Mouse (Mus musculus): ENCODE measurements around the gene Hes5. TPM values are rescaled to one million over a fixed set of nuclear protein-coding genes. Genes with fewer than 3 reads are reported as not detected.

Gene Hes5
- polyA plus RNA-seq, 1 experiment: 0.32 TPM

- no peak for DNase-seq (ENCODE audit: low read depth)
Observed at GRCm38 (mm10) chr4:154964581-154965235, 4.0 kb downstream of the Hes5 start.

GRCm38 (mm10) chr4:154965856-154966255 is 5.1 kb downstream of the Hes5 start:
- no peak for DNase-seq (ENCODE audit: low read depth)

GRCm38 (mm10) chr4:154967173-154967572 is 6.5 kb downstream of the Hes5 start:
- DNase-seq (ENCODE audit: low read depth): no peak

GRCm38 (mm10) chr4:154972546-154972945 is 11.8 kb downstream of the Hes5 start:
- DNase-seq (ENCODE audit: low read depth): no peak

GRCm38 (mm10) chr4:154974163-154974611 is 13.5 kb downstream of the Hes5 start:
- no peak for DNase-seq (ENCODE audit: low read depth)

GRCm38 (mm10) chr4:154980110-154980509 is 19.4 kb downstream of the Hes5 start:
- no peak for DNase-seq (ENCODE audit: low read depth)

- no peak for DNase-seq (ENCODE audit: low read depth)
Observed at GRCm38 (mm10) chr4:154981076-154981475, 20.4 kb downstream of the Hes5 start.

GRCm38 (mm10) chr4:154981530-154981929 is 20.8 kb downstream of the Hes5 start:
- DNase-seq (ENCODE audit: low read depth): no peak

GRCm38 (mm10) chr4:154982247-154983120 is 21.8 kb downstream of the Hes5 start:
- no peak for DNase-seq (ENCODE audit: low read depth)

- no peak for DNase-seq (ENCODE audit: low read depth)
Observed at GRCm38 (mm10) chr4:154983767-154984166, 23.0 kb downstream of the Hes5 start.

- DNase-seq (ENCODE audit: low read depth): no peak
Observed at GRCm38 (mm10) chr4:154985151-154985777, 24.5 kb downstream of the Hes5 start.

- DNase-seq (ENCODE audit: low read depth): no peak
Observed at GRCm38 (mm10) chr4:154986096-154986495, 25.4 kb downstream of the Hes5 start.

GRCm38 (mm10) chr4:154986750-154987149 is 26.0 kb downstream of the Hes5 start:
- no peak for DNase-seq (ENCODE audit: low read depth)

GRCm38 (mm10) chr4:154994876-154995275 is 34.2 kb downstream of the Hes5 start:
- no peak for DNase-seq (ENCODE audit: low read depth)

GRCm38 (mm10) chr4:154996572-154997154 is 35.9 kb downstream of the Hes5 start:
- DNase-seq (ENCODE audit: low read depth): no peak

- no peak for DNase-seq (ENCODE audit: low read depth)
Observed at GRCm38 (mm10) chr4:154999379-154999778, 38.7 kb downstream of the Hes5 start.

- no peak for DNase-seq (ENCODE audit: low read depth)
Observed at GRCm38 (mm10) chr4:155005278-155005677, 44.6 kb downstream of the Hes5 start.

- DNase-seq (ENCODE audit: low read depth): no peak
Observed at GRCm38 (mm10) chr4:155006296-155006695, 45.6 kb downstream of the Hes5 start.

GRCm38 (mm10) chr4:155007641-155008040 is 46.9 kb downstream of the Hes5 start:
- DNase-seq (ENCODE audit: low read depth): no peak

- no peak for DNase-seq (ENCODE audit: low read depth)
Observed at GRCm38 (mm10) chr4:155008075-155008474, 47.4 kb downstream of the Hes5 start.

- no peak for DNase-seq (ENCODE audit: low read depth)
Observed at GRCm38 (mm10) chr4:155009216-155009615, 48.5 kb downstream of the Hes5 start.

GRCm38 (mm10) chr4:155010870-155011269 is 50.1 kb downstream of the Hes5 start:
- no peak for DNase-seq (ENCODE audit: low read depth)

Measured in gonadal fat pad, adult 2 months (tissue).